Mouse (Mus musculus): ENCODE data around the gene Rassf8. TPM values are rescaled to one million over a fixed set of nuclear protein-coding genes. Genes with fewer than 3 reads are reported as not detected.

Gene Rassf8
- 15.7 and 21.6 TPM in 2 replicates for polyA plus RNA-seq (2012; rRNA removed)

GRCm38 (mm10) chr6:145746132-145746849 is at the start of gene Rassf8:
Gene Rassf8 (plus strand): TSS chr6:145746748.

GRCm38 (mm10) chr6:145865289-145865885 is 118.8 kb downstream of the Rassf8 start, which contains the start of gene Bhlhe41:
Gene Bhlhe41 (minus strand): TSS chr6:145865558.

Other genes with a start within 250 kb of the Rassf8 start
- 0.38 and 0.60 TPM in 2 replicates for gene Lmntd1, start 132.4 kb upstream of the Rassf8 start, polyA plus RNA-seq (2012; rRNA removed)
- not detected in 2 replicates for gene Tuba3b, start 131.0 kb upstream of the Rassf8 start, polyA plus RNA-seq (2012; rRNA removed)
- 1.2 TPM in 2 replicates for gene Bhlhe41, start 118.8 kb downstream of the Rassf8 start, polyA plus RNA-seq (2012; rRNA removed)
- gene Sspn, start 184.9 kb downstream of the Rassf8 start, polyA plus RNA-seq (2012; rRNA removed): 1.3 and 3.1 TPM in 2 replicates

Data from central nervous system, embryonic 11.5 days (tissue).